Mouse (Mus musculus): ENCODE measurements around the gene Nmb.

The Nmb gene

GRCm38 (mm10) chr7:80897721-80898120, 7.2 kb downstream of the Nmb start:
- no peak for DNase-seq (ENCODE audit: low read depth)

DNA sequence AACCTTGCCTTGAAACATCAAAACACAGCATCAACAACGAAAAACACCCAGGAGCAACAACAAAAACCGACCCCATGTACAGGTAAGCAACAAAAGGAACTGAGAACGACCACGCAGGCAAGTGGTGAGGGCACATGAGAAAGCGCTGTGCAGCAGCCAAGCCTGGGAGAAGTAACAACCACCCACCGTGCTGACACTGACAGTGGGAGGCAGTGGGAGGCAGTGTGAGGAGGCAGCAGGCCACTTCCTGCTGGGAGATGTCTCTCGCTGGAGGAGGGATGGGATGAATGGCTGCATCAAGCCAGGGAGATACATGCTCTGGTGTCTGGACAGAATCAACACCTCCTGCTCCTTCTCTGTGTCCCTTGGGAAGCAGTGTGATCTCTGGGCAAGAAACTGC, 7.7 kb downstream of the Nmb start:
- no peak for DNase-seq (ENCODE audit: low read depth)

DNA sequence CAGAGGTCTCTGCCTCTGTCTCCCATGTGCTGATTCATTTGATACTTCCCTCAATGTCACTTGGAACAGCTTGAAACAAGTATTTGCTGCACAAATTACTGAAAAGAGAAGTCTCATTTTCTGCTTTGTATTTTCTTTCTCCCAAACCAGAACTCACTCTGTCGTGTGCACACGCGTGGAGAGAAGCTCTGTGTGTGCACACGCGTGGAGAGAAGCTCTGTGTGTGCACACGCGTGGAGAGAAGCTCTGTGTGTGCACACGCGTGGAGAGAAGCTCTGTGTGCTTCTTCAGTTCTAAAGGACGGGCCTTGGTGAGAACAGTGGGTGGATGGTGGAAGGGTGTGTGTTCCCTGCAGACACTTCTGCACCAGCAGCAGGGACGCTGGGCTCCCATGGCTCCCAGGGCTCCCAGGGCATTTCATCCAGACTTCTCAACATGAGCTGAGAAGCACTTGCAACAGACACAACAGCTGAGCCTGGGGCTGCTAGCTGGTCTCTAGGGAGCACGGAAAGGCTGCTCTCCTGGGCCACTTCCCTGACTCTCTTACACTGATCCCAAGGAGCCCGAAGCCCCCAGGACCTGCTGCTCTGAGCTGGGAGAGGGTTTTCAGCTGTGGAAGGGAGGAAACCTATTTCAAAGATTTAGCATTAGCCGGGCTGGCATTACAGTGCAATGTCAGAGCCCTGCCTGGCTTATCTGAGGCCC, 9.9 kb downstream of the Nmb start:
- no peak for DNase-seq (ENCODE audit: low read depth)

GRCm38 (mm10) chr7:80894196-80894595, 10.7 kb downstream of the Nmb start:
- DNase-seq (ENCODE audit: low read depth) = no peak

DNA sequence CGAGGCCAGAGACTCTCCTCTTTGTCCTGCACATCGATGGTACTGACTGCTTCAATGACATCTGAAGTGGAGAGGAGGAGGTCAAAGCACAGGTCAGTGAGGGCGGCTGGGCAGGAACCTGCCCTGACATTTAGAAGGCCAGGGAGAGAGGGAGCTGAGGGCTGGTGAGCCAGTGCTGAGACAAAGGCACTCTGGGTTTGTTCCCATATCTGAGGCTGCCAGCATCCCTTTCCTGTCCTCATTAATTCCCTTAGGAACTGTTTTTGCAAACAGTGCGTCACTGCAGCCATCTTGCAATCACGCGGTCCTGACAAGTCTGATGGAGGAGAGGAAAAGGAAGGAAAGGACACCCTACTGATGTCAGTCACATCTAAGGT, 11.1 kb downstream of the Nmb start:
- no peak for DNase-seq (ENCODE audit: low read depth)

DNA sequence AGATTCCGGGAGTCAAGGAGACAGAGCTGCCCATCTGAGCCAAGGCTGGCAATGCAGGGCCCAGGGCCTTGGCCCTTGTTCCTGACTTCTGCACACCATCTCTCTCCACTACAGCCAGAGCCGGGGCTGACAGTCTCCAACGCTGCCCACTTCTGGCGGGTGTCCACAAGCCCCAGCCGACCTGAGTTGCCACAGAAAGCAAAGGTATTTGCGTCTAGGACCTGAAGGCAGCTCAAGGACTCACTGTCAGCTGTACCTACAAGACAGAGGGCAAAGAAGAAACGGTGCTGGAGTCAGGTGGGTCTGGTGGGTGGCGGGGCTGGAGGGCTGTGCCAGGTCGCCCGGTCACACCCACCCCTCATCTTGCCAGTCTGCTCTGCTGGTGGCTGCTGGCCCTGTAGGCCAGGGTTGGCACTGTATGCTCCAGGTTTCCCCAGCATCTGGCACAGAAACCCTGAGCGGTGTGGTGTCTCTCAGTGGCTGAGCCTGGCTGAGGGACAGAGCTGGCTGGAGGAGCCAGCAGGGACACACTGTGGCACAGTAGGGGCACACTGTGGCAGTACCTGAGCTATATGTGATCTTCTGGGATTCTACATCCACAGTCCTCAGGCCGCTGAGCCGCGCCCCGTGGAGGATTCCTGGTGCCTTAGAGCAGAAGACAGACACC, 11.7 kb downstream of the Nmb start:
- DNase-seq (ENCODE audit: low read depth) = no peak

- no peak for DNase-seq (ENCODE audit: low read depth)
Observed at GRCm38 (mm10) chr7:80889841-80890241, 15.0 kb downstream of the Nmb start.

- DNase-seq (ENCODE audit: low read depth) = no peak
Observed at GRCm38 (mm10) chr7:80889021-80889511, 15.8 kb downstream of the Nmb start.

DNA sequence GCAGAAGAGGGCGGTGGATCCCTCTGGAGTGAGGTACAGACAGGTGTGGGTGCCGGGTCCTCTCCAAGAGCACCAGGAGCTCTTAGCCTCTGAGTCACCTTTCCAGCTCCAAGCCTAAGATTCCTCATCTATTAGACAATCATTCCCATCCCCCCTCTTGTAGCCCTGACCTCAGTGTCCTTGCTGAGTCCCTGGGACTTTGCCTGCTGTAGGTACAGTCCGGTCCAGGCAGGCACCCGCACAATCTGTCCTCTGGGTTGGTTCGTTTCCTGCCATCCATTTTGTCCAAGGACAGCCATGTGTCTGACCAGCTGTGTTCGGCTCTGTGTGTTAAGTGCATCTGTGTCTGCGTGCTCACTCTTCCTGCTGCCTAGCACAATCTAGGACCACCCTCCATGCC, 16.3 kb downstream of the Nmb start:
- no peak for DNase-seq (ENCODE audit: low read depth)

- no peak for DNase-seq (ENCODE audit: low read depth)
Observed at GRCm38 (mm10) chr7:80885666-80886065, 19.2 kb downstream of the Nmb start.

DNA sequence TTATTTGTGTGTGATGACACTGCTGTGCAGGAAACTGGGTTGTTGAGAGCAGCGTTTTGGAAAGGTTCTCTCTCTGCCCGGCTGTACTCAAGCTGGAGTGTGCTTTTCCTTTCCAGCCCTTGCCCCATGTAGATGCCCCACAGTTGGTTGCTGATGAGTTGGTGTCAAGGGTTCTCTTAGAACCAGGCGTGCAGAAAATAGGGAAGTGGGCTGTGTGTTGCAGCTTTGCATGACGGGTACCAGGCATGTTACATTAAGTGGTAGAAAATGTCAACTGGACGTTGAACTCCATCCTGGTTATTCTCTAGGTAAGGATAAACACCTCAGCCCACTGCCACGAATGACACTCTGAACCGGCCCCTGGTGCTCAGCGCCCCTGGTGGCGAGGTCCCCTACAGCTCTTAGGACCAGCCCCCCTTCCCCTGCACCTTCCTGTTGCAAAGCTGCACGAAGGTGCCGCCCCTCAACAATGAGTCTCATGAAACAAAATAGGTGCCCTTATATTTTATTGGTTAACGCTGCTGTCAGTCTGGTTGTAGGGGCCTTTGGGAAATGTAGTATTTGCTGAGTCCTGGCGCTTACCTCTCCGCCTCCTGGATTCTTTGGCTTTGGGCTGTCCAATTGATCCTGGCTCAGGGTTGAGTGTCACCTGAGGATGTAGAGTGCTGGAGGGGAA, 21.9 kb downstream of the Nmb start:
- DNase-seq (ENCODE audit: low read depth) = peak; percentile 73

- no peak for DNase-seq (ENCODE audit: low read depth)
Observed at GRCm38 (mm10) chr7:80875727-80876126, 29.1 kb downstream of the Nmb start.

DNA sequence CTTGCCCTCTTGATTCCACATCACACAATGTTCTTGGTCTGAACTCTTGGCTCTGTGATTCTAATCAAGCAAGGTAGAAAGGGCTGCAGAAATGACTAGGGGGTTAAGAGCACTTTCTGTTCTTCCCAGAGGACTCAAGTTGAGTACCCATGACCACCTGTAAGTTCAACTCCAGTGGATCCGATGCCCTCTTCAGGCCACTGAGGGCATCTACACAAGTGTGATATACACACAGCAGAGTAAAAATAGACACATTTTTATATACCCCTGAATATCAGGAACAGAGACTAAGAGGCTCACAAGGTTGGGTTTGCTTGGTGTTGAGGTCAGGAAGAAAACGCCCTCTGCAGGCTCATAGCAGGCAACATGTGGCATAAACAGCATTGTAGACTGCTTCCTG, 31.2 kb downstream of the Nmb start:
- no peak for DNase-seq (ENCODE audit: low read depth)

DNA sequence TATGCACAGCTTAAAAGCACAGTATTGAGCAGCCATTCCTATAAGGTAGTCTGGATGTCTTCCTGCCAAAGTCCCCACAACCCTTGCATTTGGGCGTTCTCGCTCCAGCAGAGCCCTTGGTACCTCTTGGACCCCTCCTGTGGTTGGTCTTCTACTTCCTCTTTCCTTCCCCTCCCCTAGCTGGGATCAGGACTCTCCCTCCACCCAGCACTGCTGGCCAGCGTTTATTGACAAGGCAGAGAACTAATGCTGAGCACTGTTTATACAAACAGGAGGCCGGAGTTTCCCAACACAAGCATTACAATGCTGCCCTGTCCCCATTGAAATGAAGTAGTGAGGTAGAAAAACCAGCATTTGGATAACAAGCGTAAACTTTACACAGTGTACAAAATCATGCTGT, 31.8 kb downstream of the Nmb start:
- DNase-seq (ENCODE audit: low read depth) = no peak

GRCm38 (mm10) chr7:80868686-80869085, 36.2 kb downstream of the Nmb start:
- DNase-seq (ENCODE audit: low read depth) = no peak

DNA sequence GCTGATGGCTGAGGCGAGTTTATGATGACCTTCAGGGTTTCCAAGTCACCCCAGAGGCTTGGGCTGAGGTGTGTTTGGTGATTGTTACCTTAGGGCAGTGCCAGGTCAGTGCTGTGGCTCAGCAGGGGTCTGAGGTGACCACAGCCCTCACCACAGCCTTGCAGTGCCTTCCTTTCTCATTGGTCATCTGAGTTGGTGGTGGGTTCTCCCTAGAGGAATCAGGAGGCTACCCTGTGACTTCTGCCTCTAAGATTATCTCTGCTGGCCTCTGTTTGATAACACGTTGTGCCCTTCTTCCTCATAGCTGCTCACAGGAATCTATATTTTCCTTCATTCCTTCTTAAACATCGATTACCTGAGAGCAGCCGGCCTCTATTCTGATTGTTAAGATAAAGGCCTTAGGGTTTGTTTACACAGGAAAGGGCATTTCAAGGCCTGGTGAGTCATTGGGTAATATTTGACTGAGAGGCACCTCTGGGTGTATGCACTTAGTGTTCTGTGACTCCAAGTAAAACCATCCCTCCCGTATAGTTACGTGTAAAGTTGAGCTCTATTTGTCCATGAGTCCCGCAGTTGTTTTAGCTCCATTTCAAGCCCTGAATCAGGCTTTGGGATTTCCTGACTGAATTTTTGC, 38.2 kb downstream of the Nmb start:
- no peak for DNase-seq (ENCODE audit: low read depth)

- DNase-seq (ENCODE audit: low read depth) = no peak
Observed at GRCm38 (mm10) chr7:80865521-80865920, 39.4 kb downstream of the Nmb start.

GRCm38 (mm10) chr7:80864831-80865230, 40.0 kb downstream of the Nmb start:
- no peak for DNase-seq (ENCODE audit: low read depth)

DNA sequence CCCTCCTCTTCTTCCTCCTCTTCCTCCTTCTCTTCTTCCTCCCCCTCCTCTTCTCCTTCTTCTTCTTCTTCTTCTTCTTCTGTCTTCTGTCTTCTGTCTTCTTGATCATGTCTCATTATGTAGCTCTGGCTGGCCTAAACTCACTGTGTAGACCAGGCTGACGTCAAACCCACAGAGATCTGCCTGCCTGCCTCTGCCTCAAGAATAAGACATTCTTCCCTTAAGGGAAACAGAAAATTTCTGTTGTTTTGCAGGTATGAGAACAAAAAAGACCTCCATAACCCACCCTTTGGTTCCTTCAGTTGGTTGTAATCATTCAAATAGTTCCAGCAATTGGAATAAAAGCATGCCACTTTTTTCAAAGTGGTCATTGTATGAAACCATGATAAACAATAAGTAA, 40.7 kb downstream of the Nmb start:
- no peak for DNase-seq (ENCODE audit: low read depth)

GRCm38 (mm10) chr7:80863520-80863919, 41.4 kb downstream of the Nmb start:
- no peak for DNase-seq (ENCODE audit: low read depth)

DNA sequence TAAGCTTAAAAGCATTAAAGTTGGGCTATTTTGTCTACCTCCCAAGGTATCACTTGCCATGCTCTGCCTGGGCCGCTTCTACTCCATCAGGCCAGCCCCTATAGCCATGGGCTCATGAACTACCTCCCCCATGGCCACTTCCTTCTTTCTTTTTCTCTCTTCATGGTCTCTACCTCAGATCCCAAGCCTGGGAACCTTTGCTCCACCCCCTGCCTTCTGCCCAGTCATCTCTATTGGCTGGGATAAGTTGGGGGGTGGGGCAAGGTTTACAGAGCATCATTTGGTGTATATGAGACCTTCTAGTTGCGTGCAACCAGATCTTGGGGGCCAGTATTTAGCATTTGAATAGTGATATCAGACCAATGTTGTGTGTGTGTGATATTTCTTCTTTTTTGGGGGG, 42.4 kb downstream of the Nmb start:
- no peak for DNase-seq (ENCODE audit: low read depth)

DNA sequence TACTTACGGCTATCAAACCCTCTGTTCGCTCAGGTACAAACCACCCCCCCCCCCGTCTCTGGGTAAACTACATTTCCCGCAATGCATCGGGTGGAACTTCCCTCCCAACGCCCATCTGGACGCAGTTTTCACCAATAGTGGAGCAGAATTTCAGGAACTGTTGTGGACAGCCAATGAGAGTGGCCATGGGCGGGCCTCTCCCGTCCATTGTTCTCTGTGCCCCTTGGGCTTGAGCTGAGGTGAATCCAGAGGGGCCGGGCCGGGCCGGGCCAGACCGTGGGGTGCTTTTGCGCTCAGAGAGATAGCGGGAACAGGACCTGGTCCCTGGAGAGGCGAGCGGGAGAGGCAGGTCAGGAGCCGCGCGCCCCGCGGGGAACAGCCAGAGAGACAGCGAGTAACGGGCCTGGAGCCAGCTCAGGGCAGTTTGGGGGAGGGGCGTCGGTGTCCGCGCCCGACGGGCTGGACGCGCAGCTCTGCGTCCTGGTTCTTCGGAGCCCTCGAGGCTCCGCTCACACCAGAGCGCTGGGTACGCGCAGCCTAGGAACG, 44.1 kb downstream of the Nmb start, which contains the start of gene Zscan2:
Gene Zscan2, plus strand, starts transcription at position 192 of the 546 bp plus-strand sequence.
- peak; percentile 90 for DNase-seq (ENCODE audit: low read depth)

All from c-Kit-positive CD71-positive TER-119-negative erythroid progenitor cells, embryonic 14.5 days (primary cell).